Mouse (Mus musculus) limb, embryonic 11.5 days (tissue): ENCODE data around the gene Ctnnal1. TPM values are rescaled to one million over a fixed set of nuclear protein-coding genes. Genes with fewer than 3 reads are reported as not detected.

ENCODE experiments used
- ATAC-seq: fragments of 200-750 bp; cut with Nextera tagmentation; 2 replicates; pipeline ENCODE4 v1.8.0; 2017; ENCODE audit warnings: low read depth; ENCODE audit not compliant: insufficient number of reproducible peaks, low FRiP score, low TSS enrichment
- DNase-seq: peaks from one replicate; pipeline ENCODE4 v3.0.0-alpha.2; 2015; ENCODE audit warnings: low spot score
- H3K27ac ChIP-seq: fragments of 300-500 bp; sonication (generic); replicated peaks from 2 replicates; pipeline ENCODE4 v1.5.1; 2014; ENCODE audit warnings: low read depth, mild to moderate bottlenecking, low read length
- H3K27me3 ChIP-seq: fragments of 300-500 bp; sonication (generic); 2 replicates; pipeline ENCODE4 v1.6.1; 2014; ENCODE audit warnings: mild to moderate bottlenecking, low read length, mixed read lengths; ENCODE audit not compliant: control insufficient read depth, insufficient read depth
- H3K36me3 ChIP-seq: fragments of 300-500 bp; sonication (generic); 2 replicates; pipeline ENCODE4 v1.6.1; 2014; ENCODE audit warnings: mild to moderate bottlenecking, low read length, moderate library complexity, mixed read lengths; ENCODE audit not compliant: control insufficient read depth, insufficient read depth
- H3K4me1 ChIP-seq: fragments of 300-500 bp; sonication (generic); 2 replicates; pipeline ENCODE4 v1.6.1; 2014; ENCODE audit warnings: low read length, mixed read lengths; ENCODE audit not compliant: control insufficient read depth, insufficient read depth
- H3K4me2 ChIP-seq: fragments of 300-500 bp; sonication (generic); 2 replicates; pipeline ENCODE4 v1.6.1; 2014; ENCODE audit warnings: low read depth, mild to moderate bottlenecking, moderate library complexity; ENCODE audit not compliant: severe bottlenecking
- H3K4me3 ChIP-seq: fragments of 300-500 bp; sonication (generic); 2 replicates; pipeline ENCODE4 v1.5.1; 2014; ENCODE audit warnings: low read depth, low read length
- H3K9ac ChIP-seq: fragments of 300-500 bp; sonication (generic); 2 replicates; pipeline ENCODE4 v1.6.1; 2014; ENCODE audit warnings: mild to moderate bottlenecking, low read length
- H3K9me3 ChIP-seq: fragments of 300-500 bp; sonication (generic); 2 replicates; pipeline ENCODE4 v1.6.1; 2016; ENCODE audit warnings: low read length; ENCODE audit not compliant: control insufficient read depth
- WGBS: fragments of 180-500 bp; shearing (Covaris S2); extraction: QIAGEN DNeasy Blood & Tissue Kit; methylation state at CpG from one replicate; pipeline ENCODE4 v1.1.7; 2014; 5-methylcytosine and 5-hydroxymethylcytosine counted together
- polyA plus RNA-seq: library from polyadenylated mRNA; unstranded; fragments of >200 nt; fragmentation: Nextera tagmentation; extraction: Ambion mirVana; gene quantifications from 2 replicates; pipeline ENCODE4 v1.2.1, GENCODE M21; 2014

Gene Ctnnal1
- polyA plus RNA-seq, 1 experiment from 2014 or later = 36.2 TPM

DNA sequence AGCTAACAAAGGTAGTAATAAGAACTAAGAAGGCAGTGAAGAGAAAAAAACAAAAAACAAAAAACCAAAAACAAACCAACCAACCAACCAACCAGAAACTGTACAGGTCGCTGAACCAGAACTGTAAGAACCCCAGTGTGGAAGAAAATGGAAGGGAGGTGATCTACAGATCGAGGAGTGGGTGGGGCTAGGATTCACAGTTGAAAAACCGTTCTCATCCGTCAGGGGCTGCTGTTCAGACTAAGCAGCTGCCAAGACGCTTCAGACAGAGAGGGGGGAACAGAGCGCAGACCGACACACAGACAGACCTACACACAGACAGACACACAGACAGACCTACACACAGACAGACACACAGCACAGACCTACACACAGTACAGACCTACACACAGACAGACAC, 22.5 kb downstream of the Ctnnal1 start:
- peaks cover 6% of the 10 kb centered on the region; the same call in 1 of the 2 replicates for H3K36me3 ChIP-seq
- H3K27me3 ChIP-seq = no peaks in the 10 kb centered on the region
- H3K9ac ChIP-seq = no peak overlapping the region
- no peak for ATAC-seq
- H3K4me3 ChIP-seq = no peak overlapping the region
- H3K4me2 ChIP-seq = no peak overlapping the region
- H3K4me1 ChIP-seq = no peaks in the 10 kb centered on the region
- WGBS = 89% methylated on average over 7 of the region's 7 CpGs
- DNase-seq = no peak
- H3K27ac ChIP-seq = no peak overlapping the region
- no peaks in the 10 kb centered on the region for H3K9me3 ChIP-seq

DNA sequence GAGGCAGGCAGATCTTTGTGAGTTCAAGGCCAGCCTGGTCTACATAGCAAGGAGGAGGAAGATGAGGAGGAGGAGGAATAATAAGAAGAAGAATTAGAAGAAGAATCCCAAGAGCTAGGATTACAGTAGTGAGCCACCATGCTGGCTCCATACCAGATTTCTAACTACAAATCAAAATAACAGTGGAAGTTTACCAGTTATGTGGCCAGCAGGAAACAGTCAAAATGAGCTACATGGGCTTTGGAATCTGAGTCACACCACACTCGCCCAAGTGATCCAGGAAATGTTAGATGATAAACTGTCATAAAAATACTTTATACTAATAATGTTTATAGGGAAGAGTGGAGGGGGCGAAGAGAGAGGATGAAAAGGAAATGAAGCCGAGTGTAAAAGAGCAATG, 24.7 kb downstream of the Ctnnal1 start:
- Histone ChIP-seq H3K4me1 (no peaks in the 10 kb centered on the region), H3K36me3 (peaks cover 3% of the 10 kb centered on the region; the same call in 1 of the 2 replicates), H3K27ac (no peak overlapping the region), H3K4me3 (no peak overlapping the region), H3K4me2 (no peak overlapping the region), H3K9ac (no peak overlapping the region), H3K27me3 (no peaks in the 10 kb centered on the region), H3K9me3 (no peaks in the 10 kb centered on the region)
- WGBS = 86% methylated on average over 3 of the region's 3 CpGs
- no peak for DNase-seq
- ATAC-seq = no peak

DNA sequence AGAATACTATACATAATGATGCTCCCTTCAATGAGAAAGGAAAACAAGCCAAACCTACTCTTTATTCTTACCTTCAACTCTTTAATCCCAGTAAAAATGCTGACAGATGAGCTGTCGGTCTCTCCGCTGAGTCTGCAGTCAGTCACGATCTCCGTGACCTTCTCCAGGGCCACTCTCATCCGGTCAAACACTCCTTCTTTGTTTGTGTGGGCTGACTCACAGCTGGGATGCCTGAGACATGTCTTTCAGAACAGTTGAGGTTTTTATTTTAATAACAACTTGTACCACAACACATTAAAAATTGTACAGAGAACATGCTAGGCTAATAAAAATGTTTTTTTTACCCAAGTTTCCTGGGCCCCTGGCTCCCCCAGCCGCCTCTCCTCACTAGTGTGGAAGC, 27.3 kb downstream of the Ctnnal1 start:
- Histone ChIP-seq H3K4me2 (no peak overlapping the region), H3K9ac (no peak overlapping the region), H3K27ac (no peak overlapping the region), H3K4me1 (no peaks in the 10 kb centered on the region), H3K4me3 (no peak overlapping the region), H3K27me3 (no peaks in the 10 kb centered on the region), H3K36me3 (no peaks in the 10 kb centered on the region), H3K9me3 (no peaks in the 10 kb centered on the region)
- ATAC-seq (no peak), DNase-seq (no peak)
- 90% methylated on average over 6 of the region's 6 CpGs for WGBS

DNA sequence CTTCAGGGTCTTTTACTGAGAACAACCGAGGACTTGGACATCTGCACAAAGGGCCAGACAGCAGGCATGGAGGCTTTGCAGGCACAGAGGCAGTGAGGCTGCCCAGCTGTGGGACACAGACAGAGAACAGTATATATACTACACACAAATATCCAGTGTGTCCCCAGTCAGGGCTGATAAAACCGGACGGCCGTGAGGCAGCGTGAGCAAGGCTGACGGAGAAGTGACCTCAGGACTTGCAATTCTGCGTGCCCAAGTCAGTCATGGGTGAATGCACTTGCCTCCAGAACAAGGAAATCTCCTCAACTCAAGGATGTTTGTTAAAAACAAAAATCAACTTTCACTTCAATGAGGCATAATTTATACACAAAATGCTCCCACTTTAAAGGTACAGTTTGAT, 33.0 kb downstream of the Ctnnal1 start:
- H3K9ac ChIP-seq = no peak overlapping the region
- ATAC-seq (no peak), DNase-seq (no peak)
- H3K4me3 ChIP-seq = no peak overlapping the region
- H3K27ac ChIP-seq = no peak overlapping the region
- no peaks in the 10 kb centered on the region for H3K4me1 ChIP-seq
- 0 out of 2 replicates have a peak, but pooled peaks cover 3% of the 10 kb centered on the region for H3K36me3 ChIP-seq
- WGBS = 88% methylated on average over 7 of the region's 7 CpGs
- H3K9me3 ChIP-seq = no peaks in the 10 kb centered on the region
- no peaks in the 10 kb centered on the region for H3K27me3 ChIP-seq
- no peak overlapping the region for H3K4me2 ChIP-seq

DNA sequence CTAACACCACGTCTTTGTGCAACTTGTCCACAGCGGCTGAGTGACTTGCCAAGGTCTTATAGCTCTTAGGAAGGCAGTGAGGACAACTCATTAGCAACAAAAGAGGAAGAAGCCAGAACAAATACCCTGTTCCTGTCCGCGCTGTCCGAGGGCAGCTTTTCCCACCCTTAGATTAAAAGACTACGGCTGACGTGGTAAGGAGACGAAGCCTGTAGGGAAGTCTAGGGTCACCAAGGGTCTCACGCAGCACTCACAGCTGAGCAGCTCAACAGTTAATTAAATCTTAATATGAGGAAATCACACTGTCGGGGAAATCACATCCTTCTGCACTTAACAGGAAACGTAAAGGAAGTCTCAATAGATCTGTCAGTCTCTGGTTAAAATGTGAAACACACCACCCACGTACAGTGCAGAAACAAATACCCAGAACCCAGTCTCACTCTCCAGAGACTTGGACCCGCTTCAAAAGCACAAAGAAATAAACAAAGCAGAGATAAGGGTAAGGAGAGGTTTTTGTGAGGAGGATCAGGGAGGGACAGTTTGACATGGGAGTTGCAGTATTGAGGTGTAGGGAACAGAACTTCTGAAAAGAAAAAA, 33.9 kb downstream of the Ctnnal1 start:
- DNase-seq (no peak), ATAC-seq (no peak)
- Histone ChIP-seq H3K4me1 (no peaks in the 10 kb centered on the region), H3K9ac (no peak overlapping the region), H3K9me3 (no peaks in the 10 kb centered on the region), H3K4me3 (no peak overlapping the region), H3K36me3 (0 out of 2 replicates have a peak, but pooled peaks cover 3% of the 10 kb centered on the region), H3K27me3 (no peaks in the 10 kb centered on the region), H3K27ac (no peak overlapping the region), H3K4me2 (no peak overlapping the region)
- 61% methylated on average over 13 of the region's 13 CpGs for WGBS

DNA sequence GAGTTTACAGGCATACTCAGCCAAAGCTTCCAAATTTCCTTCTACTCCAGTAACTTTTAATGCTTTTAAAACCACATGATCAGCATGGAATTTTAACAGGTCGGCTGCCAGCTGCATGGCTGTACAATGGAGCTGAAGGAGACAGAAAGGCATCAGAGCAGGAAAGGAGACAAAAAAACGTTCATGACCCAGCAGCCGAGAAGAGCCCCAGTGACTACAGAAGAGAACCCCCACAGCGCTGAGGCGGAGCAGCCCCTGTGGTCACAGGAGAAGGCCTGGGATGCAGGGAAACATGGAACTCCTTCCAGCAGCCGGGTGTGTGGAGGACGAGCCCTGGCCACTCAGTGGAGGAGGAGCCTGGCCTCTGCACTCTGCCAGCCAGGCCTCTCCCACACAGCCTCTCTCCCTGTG, 35.5 kb downstream of the Ctnnal1 start:
- Histone ChIP-seq H3K27ac (no peak overlapping the region), H3K9ac (no peak overlapping the region), H3K4me2 (no peak overlapping the region), H3K9me3 (no peaks in the 10 kb centered on the region), H3K4me1 (no peaks in the 10 kb centered on the region), H3K36me3 (0 out of 2 replicates have a peak, but pooled peaks cover 3% of the 10 kb centered on the region), H3K27me3 (no peaks in the 10 kb centered on the region), H3K4me3 (no peak overlapping the region)
- ATAC-seq (no peak; the same call in 1 of the 2 replicates), DNase-seq (no peak)
- WGBS = 70% methylated on average over 7 of the region's 7 CpGs

DNA sequence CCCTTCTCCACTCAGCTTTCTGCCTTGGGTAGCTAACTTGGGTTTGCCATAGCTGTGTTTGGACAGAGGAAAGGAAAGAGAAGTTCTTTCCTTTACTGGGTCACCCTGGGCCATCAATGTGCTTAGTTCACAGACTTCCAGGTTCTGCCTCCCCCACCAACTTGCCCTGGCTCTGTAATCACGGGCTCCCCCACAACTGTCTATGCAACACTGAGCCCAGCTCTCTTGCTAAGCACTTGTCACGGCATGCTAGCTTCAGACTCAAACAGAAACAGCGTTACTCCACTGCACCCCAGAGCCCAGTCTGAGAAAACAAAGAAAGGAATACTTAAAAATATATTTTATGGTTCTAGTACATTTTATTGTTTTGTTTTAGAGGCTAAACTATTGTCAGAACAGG, 36.1 kb downstream of the Ctnnal1 start:
- Histone ChIP-seq H3K4me2 (no peak overlapping the region), H3K36me3 (0 out of 2 replicates have a peak, but pooled peaks cover 3% of the 10 kb centered on the region), H3K27ac (no peak overlapping the region), H3K9ac (no peak overlapping the region), H3K9me3 (no peaks in the 10 kb centered on the region), H3K4me3 (no peak overlapping the region), H3K4me1 (no peaks in the 10 kb centered on the region), H3K27me3 (no peaks in the 10 kb centered on the region)
- 82% methylated on average over 3 of the region's 3 CpGs for WGBS
- no peak for DNase-seq
- no peak for ATAC-seq

DNA sequence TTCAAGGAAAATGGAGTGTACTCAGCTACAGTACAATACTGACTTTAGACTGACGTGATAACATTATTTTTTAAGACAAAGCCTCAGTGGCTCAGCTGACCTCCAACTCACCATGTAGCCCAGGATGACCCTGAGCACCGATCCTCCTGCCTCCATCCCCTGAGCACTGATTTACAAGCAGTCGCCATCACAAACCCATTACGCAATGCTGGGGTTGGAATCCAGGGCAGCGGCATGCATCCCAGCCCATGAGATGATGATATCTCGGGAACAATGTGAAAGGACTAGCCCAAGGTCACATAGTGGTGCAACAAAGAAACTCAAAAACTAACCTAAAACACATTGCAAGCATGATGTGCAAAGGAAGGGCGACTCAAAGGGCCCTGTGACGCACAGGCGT, 40.8 kb downstream of the Ctnnal1 start:
- Histone ChIP-seq H3K4me1 (no peaks in the 10 kb centered on the region), H3K4me3 (no peak overlapping the region), H3K4me2 (no peak overlapping the region), H3K36me3 (0 out of 2 replicates have a peak, but pooled peaks cover 2% of the 10 kb centered on the region), H3K27ac (no peak overlapping the region), H3K9ac (no peak overlapping the region), H3K27me3 (no peaks in the 10 kb centered on the region), H3K9me3 (no peaks in the 10 kb centered on the region)
- ATAC-seq (no peak), DNase-seq (no peak)
- 92% methylated on average over 9 of the region's 9 CpGs for WGBS

DNA sequence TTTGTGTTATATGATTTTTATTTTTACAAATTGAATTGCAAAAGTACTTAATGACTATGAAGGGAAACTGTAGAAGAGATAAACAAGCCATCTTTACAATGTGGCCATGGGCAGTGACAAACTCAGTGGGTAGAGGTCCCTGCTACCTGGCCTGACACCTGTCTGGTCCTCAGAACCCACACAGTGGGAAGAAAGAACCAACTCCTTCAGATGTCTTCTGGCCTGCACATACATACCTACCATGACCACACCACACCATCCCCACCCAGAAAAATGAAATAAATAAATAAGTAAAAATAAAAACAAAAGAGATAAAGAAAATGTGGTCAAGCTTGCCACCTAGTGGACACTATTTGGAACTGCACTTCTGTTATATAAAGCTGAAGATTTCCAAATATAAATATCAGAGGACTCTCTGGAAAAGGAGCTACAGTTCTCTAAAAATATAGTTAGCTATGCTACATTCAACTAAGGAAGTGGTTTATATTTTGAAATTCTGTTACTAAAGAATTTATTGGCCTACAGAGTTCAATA, 44.9 kb downstream of the Ctnnal1 start:
- H3K27me3 ChIP-seq = no peaks in the 10 kb centered on the region

More for the DNA sequence above, 44.9 kb downstream of the Ctnnal1 start:
- no peak overlapping the region for H3K4me3 ChIP-seq
- peaks cover 4% of the 10 kb centered on the region; the same call in 1 of the 2 replicates for H3K4me1 ChIP-seq
- no peak overlapping the region for H3K4me2 ChIP-seq
- DNase-seq = no peak
- H3K27ac ChIP-seq = no peak overlapping the region
- H3K9ac ChIP-seq = no peak overlapping the region
- H3K9me3 ChIP-seq = no peaks in the 10 kb centered on the region
- 0 out of 2 replicates have a peak, but pooled peaks cover 2% of the 10 kb centered on the region for H3K36me3 ChIP-seq
- ATAC-seq = no peak
